Mouse (Mus musculus) hindbrain, embryonic 14.5 days (tissue): ENCODE data around the gene Gm14085. TPM values are rescaled to one million over a fixed set of nuclear protein-coding genes. Genes with fewer than 3 reads are reported as not detected.
A peak's percentile ranks its signal among the peaks of the same experiment; 100 is the strongest.

ENCODE experiments used
- ATAC-seq: fragments of 200-750 bp; cut with Nextera tagmentation; 2 replicates; pipeline ENCODE4 v1.8.0; 2017; ENCODE audit warnings: moderate number of reproducible peaks, mild to moderate bottlenecking, moderate TSS enrichment, moderate library complexity; ENCODE audit not compliant: low FRiP score
- DNase-seq: peaks from one replicate; pipeline ENCODE4 v3.0.0-alpha.2; 2015; ENCODE audit warnings: low spot score
- H3K27ac ChIP-seq: fragments of 300-500 bp; sonication (generic); 2 replicates; pipeline ENCODE4 v1.5.1; 2014; ENCODE audit warnings: mild to moderate bottlenecking, moderate library complexity
- H3K27me3 ChIP-seq: fragments of 300-500 bp; sonication (generic); 2 replicates; pipeline ENCODE4 v1.6.1; 2014; ENCODE audit warnings: mild to moderate bottlenecking, low read length, mixed read lengths; ENCODE audit not compliant: control insufficient read depth, insufficient read depth
- H3K36me3 ChIP-seq: fragments of 300-500 bp; sonication (generic); replicated peaks from 2 replicates; pipeline ENCODE4 v1.6.1; 2014; ENCODE audit not compliant: control insufficient read depth, insufficient read depth
- H3K4me1 ChIP-seq: fragments of 300-500 bp; sonication (generic); replicated peaks from 2 replicates; pipeline ENCODE4 v1.6.1; 2014; ENCODE audit warnings: antibody characterized with exemption, low read length, mixed read lengths; ENCODE audit not compliant: control insufficient read depth, insufficient read depth
- H3K4me2 ChIP-seq: fragments of 300-500 bp; sonication (generic); replicated peaks from 2 replicates; pipeline ENCODE4 v1.6.1; 2014; ENCODE audit warnings: mild to moderate bottlenecking, moderate library complexity
- H3K4me3 ChIP-seq: fragments of 300-500 bp; sonication (generic); replicated peaks from 2 replicates; pipeline ENCODE4 v1.5.1; 2014; ENCODE audit warnings: mild to moderate bottlenecking, low read length
- H3K9ac ChIP-seq: fragments of 300-500 bp; sonication (generic); 2 replicates; pipeline ENCODE4 v1.6.1; 2014
- H3K9me3 ChIP-seq: fragments of 300-500 bp; sonication (generic); 2 replicates; pipeline ENCODE4 v1.6.1; 2016; ENCODE audit warnings: low read length; ENCODE audit not compliant: control insufficient read depth
- WGBS: fragments of 180-500 bp; shearing (Covaris S2); extraction: QIAGEN DNeasy Blood & Tissue Kit; methylation state at CpG from one replicate; pipeline ENCODE4 v1.1.7; 2014; 5-methylcytosine and 5-hydroxymethylcytosine counted together
- polyA plus RNA-seq: library from polyadenylated mRNA; unstranded; fragments of >200 nt; fragmentation: Nextera tagmentation; extraction: Ambion mirVana; gene quantifications from 2 replicates; pipeline ENCODE4 v1.2.1, GENCODE M21; 2014

Gene Gm14085
- polyA plus RNA-seq, 1 experiment from 2014 or later = not detected

- peak; percentile 31; the same call in 1 of the 2 replicates for ATAC-seq
- no peaks in the 10 kb centered on the region for H3K27me3 ChIP-seq
- no peak overlapping the region for H3K27ac ChIP-seq
- no peak overlapping the region for H3K4me3 ChIP-seq
- no peaks in the 10 kb centered on the region for H3K9me3 ChIP-seq
- DNase-seq = no peak
- no peak overlapping the region for H3K9ac ChIP-seq
- no peak overlapping the region for H3K4me2 ChIP-seq
- WGBS = 88% methylated on average over 2 of the region's 2 CpGs
- H3K36me3 ChIP-seq = no peaks in the 10 kb centered on the region
- H3K4me1 ChIP-seq = no peaks in the 10 kb centered on the region
Observed at GRCm38 (mm10) chr2:122533378-122533777, 48.6 kb downstream of the Gm14085 start.

DNA sequence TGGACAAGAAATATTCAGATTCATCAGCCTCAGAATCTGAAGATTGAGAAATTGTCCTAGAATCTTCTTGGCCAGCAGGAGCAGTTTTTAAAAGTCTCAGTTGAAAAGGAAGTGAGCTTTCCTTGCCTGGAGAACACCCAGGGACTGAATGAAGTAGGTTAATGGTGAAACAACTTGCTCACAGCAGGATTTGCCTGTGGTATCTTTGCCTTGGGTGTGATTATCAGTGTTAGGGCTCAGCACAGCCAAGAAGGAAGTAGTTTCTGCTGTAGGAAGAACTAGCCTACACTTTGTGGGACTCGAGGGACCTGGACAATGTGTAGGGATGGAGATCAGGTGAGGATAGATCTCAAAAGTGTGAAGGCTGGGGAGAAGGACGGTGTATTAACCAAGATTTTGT lies 49.9 kb downstream of the Gm14085 start:
- no peak overlapping the region for H3K4me2 ChIP-seq
- no peak overlapping the region for H3K9ac ChIP-seq
- no peaks in the 10 kb centered on the region for H3K27me3 ChIP-seq
- no peaks in the 10 kb centered on the region for H3K4me1 ChIP-seq
- H3K27ac ChIP-seq = no peak overlapping the region
- no peak for DNase-seq
- ATAC-seq = no peak
- no peaks in the 10 kb centered on the region for H3K36me3 ChIP-seq
- H3K4me3 ChIP-seq = no peak overlapping the region
- no peaks in the 10 kb centered on the region for H3K9me3 ChIP-seq
- WGBS = 86% methylated on average over 2 of the region's 2 CpGs

- 32% methylated on average over 2 of the region's 2 CpGs for WGBS
- ATAC-seq (no peak), DNase-seq (peak; percentile 43)
- no peak overlapping the region for H3K27ac ChIP-seq
- H3K9ac ChIP-seq = no peak overlapping the region
- H3K27me3 ChIP-seq = no peaks in the 10 kb centered on the region
- no peaks in the 10 kb centered on the region for H3K4me1 ChIP-seq
- no peaks in the 10 kb centered on the region for H3K36me3 ChIP-seq
- no peaks in the 10 kb centered on the region for H3K9me3 ChIP-seq
- no peak overlapping the region for H3K4me2 ChIP-seq
- no peak overlapping the region for H3K4me3 ChIP-seq
Observed at GRCm38 (mm10) chr2:122558317-122558716, 73.6 kb downstream of the Gm14085 start.

DNA sequence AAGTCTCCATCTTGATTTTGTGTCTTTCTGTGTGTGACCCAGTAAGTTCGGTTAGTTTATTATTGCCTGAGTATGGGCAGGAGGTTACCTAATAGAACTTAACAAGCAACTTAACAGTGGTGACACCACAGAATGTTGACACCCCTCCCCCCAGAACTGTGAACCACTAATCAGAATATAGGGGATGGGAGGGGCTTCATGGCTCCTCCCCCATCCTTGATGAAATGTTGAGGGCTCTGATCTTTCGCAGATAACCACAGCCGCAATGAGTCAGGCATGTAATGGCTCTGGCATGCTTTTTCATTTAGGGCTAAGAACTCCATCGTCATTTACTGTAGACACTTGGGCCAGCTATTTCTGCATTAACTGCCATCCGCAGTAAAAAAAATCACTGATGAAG lies 76.5 kb downstream of the Gm14085 start:
- Histone ChIP-seq H3K4me3 (no peak overlapping the region), H3K9ac (no peak overlapping the region), H3K9me3 (no peaks in the 10 kb centered on the region), H3K36me3 (no peaks in the 10 kb centered on the region), H3K4me2 (no peak overlapping the region), H3K27ac (no peak overlapping the region), H3K4me1 (no peaks in the 10 kb centered on the region), H3K27me3 (no peaks in the 10 kb centered on the region)
- DNase-seq (no peak), ATAC-seq (no peak)
- WGBS = 98% methylated on average over 5 of the region's 5 CpGs

DNA sequence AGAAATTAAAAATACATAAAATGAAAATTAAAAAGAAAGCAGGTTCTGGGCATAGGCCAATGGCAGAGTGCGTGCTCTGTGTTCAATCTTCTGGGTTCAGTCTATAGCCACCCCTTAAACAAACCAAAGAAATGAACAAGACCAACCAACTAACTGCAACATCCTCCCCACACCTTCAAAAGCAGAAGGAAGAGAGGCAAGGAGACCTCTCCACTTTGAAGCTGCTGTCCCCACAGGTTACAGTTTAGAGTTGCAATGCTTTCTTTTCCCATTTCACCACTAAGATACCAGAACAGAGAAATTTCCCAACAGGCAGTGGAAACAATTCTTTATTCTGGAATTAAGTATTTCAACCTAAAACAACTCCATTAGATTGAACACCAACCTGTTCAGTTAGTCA lies 77.5 kb downstream of the Gm14085 start:
- no peaks in the 10 kb centered on the region for H3K4me1 ChIP-seq
- H3K27me3 ChIP-seq = no peaks in the 10 kb centered on the region
- H3K9me3 ChIP-seq = no peaks in the 10 kb centered on the region
- 81% methylated on average over 1 of the region's 1 CpGs for WGBS
- ATAC-seq (no peak), DNase-seq (no peak)
- no peaks in the 10 kb centered on the region for H3K36me3 ChIP-seq
- H3K4me2 ChIP-seq = no peak overlapping the region
- no peak overlapping the region for H3K27ac ChIP-seq
- no peak overlapping the region for H3K4me3 ChIP-seq
- H3K9ac ChIP-seq = no peak overlapping the region

DNA sequence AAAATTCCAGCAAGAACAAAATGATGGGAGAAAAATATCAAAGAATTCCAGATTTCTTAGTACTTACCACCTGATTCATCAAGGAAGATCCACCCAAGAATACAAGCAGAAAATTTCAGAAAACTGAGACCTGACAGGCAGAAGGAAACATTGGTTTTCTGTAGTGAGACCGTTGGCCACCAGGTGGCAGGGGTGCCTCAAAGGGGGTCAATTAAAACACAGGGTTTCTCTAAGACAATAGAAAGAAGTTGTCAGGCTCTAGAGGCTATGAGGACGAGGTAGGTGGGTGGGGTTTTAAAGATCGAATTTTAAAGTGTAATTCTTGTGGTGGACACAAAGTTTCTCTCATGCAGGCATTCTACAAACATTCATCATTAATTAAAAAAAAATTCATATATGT lies 84.7 kb downstream of the Gm14085 start:
- no peaks in the 10 kb centered on the region for H3K27me3 ChIP-seq
- no peak overlapping the region for H3K9ac ChIP-seq
- H3K4me3 ChIP-seq = no peak overlapping the region
- DNase-seq = peak; percentile 74
- no peaks in the 10 kb centered on the region for H3K9me3 ChIP-seq
- no peaks in the 10 kb centered on the region for H3K36me3 ChIP-seq
- ATAC-seq = peak; percentile 21; the same call in 1 of the 2 replicates
- no peaks in the 10 kb centered on the region for H3K4me1 ChIP-seq
- H3K27ac ChIP-seq = no peak overlapping the region
- 16% methylated on average over 3 of the region's 3 CpGs for WGBS
- no peak overlapping the region for H3K4me2 ChIP-seq

DNA sequence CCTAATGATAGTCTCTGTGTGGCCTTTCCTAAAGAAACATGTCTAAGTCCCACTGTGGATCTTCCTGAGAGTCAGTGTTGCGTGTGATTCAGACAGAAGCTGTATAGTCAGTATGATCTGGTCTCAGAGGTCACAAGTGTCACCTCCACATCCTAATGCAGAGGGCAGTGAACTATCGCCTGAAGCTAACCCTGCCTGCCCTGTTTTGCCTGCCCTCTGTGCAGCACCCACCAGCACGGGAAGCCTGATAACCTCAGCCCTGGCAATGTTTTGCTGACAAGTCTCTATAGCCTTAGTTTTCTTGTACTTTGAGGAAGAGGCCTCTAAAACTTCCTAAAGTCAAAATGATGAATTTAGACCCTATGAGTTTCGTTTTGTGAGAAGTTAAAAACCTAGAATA lies 85.7 kb downstream of the Gm14085 start:
- Histone ChIP-seq H3K4me2 (no peak overlapping the region), H3K36me3 (no peaks in the 10 kb centered on the region), H3K4me3 (no peak overlapping the region), H3K9me3 (no peaks in the 10 kb centered on the region), H3K4me1 (no peaks in the 10 kb centered on the region), H3K27me3 (no peaks in the 10 kb centered on the region), H3K9ac (no peak overlapping the region), H3K27ac (no peak overlapping the region)
- ATAC-seq (no peak), DNase-seq (no peak)
- 89% methylated on average over 4 of the region's 4 CpGs for WGBS

- Histone ChIP-seq H3K4me2 (no peak overlapping the region), H3K9ac (no peak overlapping the region), H3K4me3 (no peak overlapping the region), H3K27ac (no peak overlapping the region), H3K27me3 (no peaks in the 10 kb centered on the region), H3K4me1 (no peaks in the 10 kb centered on the region), H3K36me3 (no peaks in the 10 kb centered on the region), H3K9me3 (no peaks in the 10 kb centered on the region)
- DNase-seq (no peak), ATAC-seq (no peak)
- WGBS = 85% methylated on average over 4 of the region's 4 CpGs
Observed at GRCm38 (mm10) chr2:122571326-122571725, 86.6 kb downstream of the Gm14085 start.

- no peak for DNase-seq
- no peak for ATAC-seq
- Histone ChIP-seq H3K27ac (no peak overlapping the region), H3K9me3 (no peaks in the 10 kb centered on the region), H3K4me1 (no peaks in the 10 kb centered on the region), H3K36me3 (no peaks in the 10 kb centered on the region), H3K4me2 (no peak overlapping the region), H3K4me3 (no peak overlapping the region), H3K9ac (no peak overlapping the region), H3K27me3 (no peaks in the 10 kb centered on the region)
- WGBS = 89% methylated on average over 1 of the region's 1 CpGs
Observed at GRCm38 (mm10) chr2:122572438-122572837, 87.7 kb downstream of the Gm14085 start.

GRCm38 (mm10) chr2:122575470-122575869 lies 90.7 kb downstream of the Gm14085 start:
- H3K27ac ChIP-seq = no peak overlapping the region
- no peaks in the 10 kb centered on the region for H3K27me3 ChIP-seq
- no peaks in the 10 kb centered on the region for H3K4me1 ChIP-seq
- H3K9me3 ChIP-seq = no peaks in the 10 kb centered on the region
- no peak overlapping the region for H3K9ac ChIP-seq
- DNase-seq (no peak), ATAC-seq (no peak)
- 80% methylated on average over 11 of the region's 11 CpGs for WGBS
- H3K4me2 ChIP-seq = no peak overlapping the region
- no peak overlapping the region for H3K4me3 ChIP-seq
- H3K36me3 ChIP-seq = no peaks in the 10 kb centered on the region
